ENCODE assay signal across 9 mouse cellular contexts in genomic region chr1:133961281-133962134, GRCm38 (mm10). TPM values are rescaled to one million over a fixed set of nuclear protein-coding genes. Genes with fewer than 3 reads are reported as not detected.
A peak's percentile ranks its signal among the peaks of the same experiment; 100 is the strongest.
DNase-seq lines count a peak whose midpoint lies in the region; ATAC-seq and TF ChIP-seq lines count a peak whose summit lies in the region.
"Had no signal": no experiment of that assay in that cellular context is flagged by ENCODE, and none has a peak within 500 bp of the region (broad histone marks: within the 10 kb centered on the region; RNA-seq: fewer than 3 reads in every experiment).

No protein-coding gene starts in this region.

- H3K27me3 ChIP-seq in hindbrain, postnatal 0 days (ENCODE audit: insufficient read depth, low read length) = no peaks in the 10 kb centered on the region
- peaks cover 5% of the 10 kb centered on the region; the same call in 1 of the 2 replicates for H3K27me3 ChIP-seq in limb, embryonic 12.5 days
- 0 out of 2 replicates have a peak, but pooled peaks cover 11% of the 10 kb centered on the region for H3K27me3 ChIP-seq in midbrain, embryonic 12.5 days
- H3K27me3 ChIP-seq in stomach, embryonic 16.5 days (ENCODE audit: control insufficient read depth, insufficient read depth, low read length) = no peaks in the 10 kb centered on the region
- no peaks in the 10 kb centered on the region for H3K27me3 ChIP-seq in thymus, adult 2 months (ENCODE audit: control insufficient read depth, insufficient read depth, low read length)

- TF ChIP-seq POLR2A in thymus, adult 2 months (IDR thresholded peaks at IDR 0.05; ENCODE audit: control insufficient read depth, extremely low read depth, insufficient read depth, low read length, poor library complexity) = no peak

- no peaks in the 10 kb centered on the region for H3K36me3 ChIP-seq in hindbrain, postnatal 0 days (ENCODE audit: insufficient read depth, low read length)
- no peaks in the 10 kb centered on the region for H3K36me3 ChIP-seq in limb, embryonic 12.5 days
- H3K36me3 ChIP-seq in midbrain, embryonic 12.5 days = no peaks in the 10 kb centered on the region
- no peaks in the 10 kb centered on the region for H3K36me3 ChIP-seq in stomach, embryonic 16.5 days (ENCODE audit: control insufficient read depth, insufficient read depth, low read length)
- H3K36me3 ChIP-seq in thymus, adult 2 months (ENCODE audit: control insufficient read depth, insufficient read depth, low read length) = no peaks in the 10 kb centered on the region

- peak overlapping the region; percentile 28; the same call in 1 of the 2 replicates for H3K4me2 ChIP-seq in hindbrain, postnatal 0 days (ENCODE audit: low read depth, low read length)
- no peak overlapping the region for H3K4me2 ChIP-seq in limb, embryonic 12.5 days
- peak overlapping the region; percentile 26 for H3K4me2 ChIP-seq in midbrain, embryonic 12.5 days (replicated peaks)
- no peak overlapping the region for H3K4me2 ChIP-seq in stomach, embryonic 16.5 days (ENCODE audit: low read depth, low read length)

- ATAC-seq in hindbrain, postnatal 0 days = peak; percentile 93
- ATAC-seq in limb, embryonic 12.5 days (ENCODE audit: insufficient number of reproducible peaks, insufficient read depth, low FRiP score, low TSS enrichment, low read depth) = peak; percentile 58
- peak; percentile 58; the same call in 1 of the 2 replicates for ATAC-seq in midbrain, embryonic 12.5 days (ENCODE audit: low FRiP score, low read depth)
- peak; percentile 81 for ATAC-seq in stomach, embryonic 16.5 days (ENCODE audit: insufficient read depth, low FRiP score)

- WGBS in hindbrain, postnatal 0 days = 13% methylated on average over 18 of the region's 18 CpGs
- 26% methylated on average over 18 of the region's 18 CpGs for WGBS in limb, embryonic 12.5 days
- WGBS in midbrain, embryonic 12.5 days = 12% methylated on average over 18 of the region's 18 CpGs
- 21% methylated on average over 18 of the region's 18 CpGs for WGBS in stomach, embryonic 16.5 days
- WGBS in thymus, adult 2 months = 63% methylated on average over 18 of the region's 18 CpGs

- no peaks in the 10 kb centered on the region for H3K4me1 ChIP-seq in hindbrain, postnatal 0 days (ENCODE audit: insufficient read depth, low read length)
- peaks cover 28% of the 10 kb centered on the region for H3K4me1 ChIP-seq in limb, embryonic 12.5 days (replicated peaks)
- peaks cover 11% of the 10 kb centered on the region for H3K4me1 ChIP-seq in midbrain, embryonic 12.5 days
- H3K4me1 ChIP-seq in stomach, embryonic 16.5 days (ENCODE audit: control insufficient read depth, insufficient read depth, low read length) = peaks cover 34% of the 10 kb centered on the region
- H3K4me1 ChIP-seq in thymus, adult 2 months (replicated peaks; ENCODE audit: control insufficient read depth, insufficient read depth, low read length) = no peaks in the 10 kb centered on the region

- no peak overlapping the region for H3K9ac ChIP-seq in hindbrain, postnatal 0 days (replicated peaks; ENCODE audit: low read length)
- H3K9ac ChIP-seq in limb, embryonic 12.5 days (replicated peaks) = no peak overlapping the region
- H3K9ac ChIP-seq in midbrain, embryonic 12.5 days (replicated peaks) = no peak overlapping the region; the same call in 1 of the 2 replicates
- peak overlapping the region; percentile 52; the same call in 1 of the 2 replicates for H3K9ac ChIP-seq in stomach, embryonic 16.5 days (ENCODE audit: low read length)

- no peak overlapping the region for H3K4me3 ChIP-seq in hindbrain, postnatal 0 days (ENCODE audit: low read length)
- H3K4me3 ChIP-seq in limb, embryonic 12.5 days (replicated peaks) = no peak overlapping the region
- no peak overlapping the region for H3K4me3 ChIP-seq in midbrain, embryonic 12.5 days
- H3K4me3 ChIP-seq in stomach, embryonic 16.5 days (replicated peaks; ENCODE audit: low read length) = no peak overlapping the region
- no peak overlapping the region for H3K4me3 ChIP-seq in thymus, adult 2 months (ENCODE audit: control insufficient read depth, insufficient read depth, low read length)

- no peaks in the 10 kb centered on the region for H3K9me3 ChIP-seq in hindbrain, postnatal 0 days (ENCODE audit: low read length)
- H3K9me3 ChIP-seq in limb, embryonic 12.5 days = no peaks in the 10 kb centered on the region
- H3K9me3 ChIP-seq in midbrain, embryonic 12.5 days = no peaks in the 10 kb centered on the region
- H3K9me3 ChIP-seq in stomach, embryonic 16.5 days (replicated peaks; ENCODE audit: control insufficient read depth, low read length) = no peaks in the 10 kb centered on the region

- intact Hi-C loops in gastrocnemius, postnatal 14 days (cut with DNase I; ENCODE audit: low total_unique reads) = no loop called here

- TF ChIP-seq CTCF in hindbrain, postnatal 0 days (IDR thresholded peaks at IDR 0.05; ENCODE audit: low read depth) = peak; percentile 79
- no peak for TF ChIP-seq CTCF in thymus, adult 2 months (IDR thresholded peaks at IDR 0.05; ENCODE audit: borderline replicate concordance, control insufficient read depth, extremely low read depth, insufficient read depth, low read length, poor library complexity)

- no peak overlapping the region for H3K27ac ChIP-seq in hindbrain, postnatal 0 days
- no peak overlapping the region for H3K27ac ChIP-seq in limb, embryonic 12.5 days
- no peak overlapping the region for H3K27ac ChIP-seq in midbrain, embryonic 12.5 days (replicated peaks)
- peak overlapping the region; percentile 62 for H3K27ac ChIP-seq in stomach, embryonic 16.5 days (ENCODE audit: low read length)
- no peak overlapping the region for H3K27ac ChIP-seq in thymus, adult 2 months (ENCODE audit: control insufficient read depth, insufficient read depth, low read length)

- peak; percentile 83 for DNase-seq in adrenal gland, adult 2 months
- peak; percentile 87 to 90 for DNase-seq in cerebellum, postnatal 25 days
- peak; percentile 88 for DNase-seq in gastrocnemius, postnatal 14 days
- DNase-seq in hindbrain, postnatal 0 days (ENCODE audit: low spot score) = peak; percentile 80
- no peak for DNase-seq in thymus, adult 2 months

RNA-seq across cellular contexts. Expression of gene Prelp, which starts 40.3 kb away (rescaled TPM):
- 10 to 100 TPM; 54.7 to 70.2 TPM for total RNA-seq in adrenal gland, adult 2 months (2021)
- polyA plus RNA-seq in adrenal gland, adult 2 months (2012; rRNA removed) = 30.6 and 44.4 TPM in 2 replicates
- total RNA-seq in gastrocnemius, postnatal 14 days (2021) = 10 to 100 TPM; 15.6 to 18.4 TPM
- 6.1 and 9.1 TPM in 2 replicates for total RNA-seq in hindbrain, postnatal 0 days (2014; rRNA removed)
- polyA plus RNA-seq in hindbrain, postnatal 0 days (2015; fragmentation: Nextera tagmentation; extraction: Ambion mirVana) = 7.1 and 8.0 TPM in 2 replicates
- 2.0 and 3.2 TPM in 2 replicates for polyA plus RNA-seq in limb, embryonic 12.5 days (2016; fragmentation: Nextera tagmentation; extraction: Ambion mirVana)
- 1.9 and 3.5 TPM in 2 replicates for polyA plus RNA-seq in midbrain, embryonic 12.5 days (2016; fragmentation: Nextera tagmentation; extraction: Ambion mirVana)
- 3.5 and 4.5 TPM in 2 replicates for polyA plus RNA-seq in stomach, embryonic 16.5 days (2015; fragmentation: Nextera tagmentation; extraction: Ambion mirVana)
- 10.7 and 13.3 TPM in 2 replicates for polyA plus RNA-seq in thymus, adult 2 months (2012; rRNA removed)
- total RNA-seq: neutrophil, adult 5-6 weeks had no signal

RNA-seq across cellular contexts. Expression of gene Optc, which starts 53.7 kb away (rescaled TPM):
- total RNA-seq in adrenal gland, adult 2 months (2021) = 1 to 10 TPM in 1 of 2 experiments, under 1 TPM in 1; 0.98 to 1.0 TPM
- polyA plus RNA-seq in adrenal gland, adult 2 months (2012; rRNA removed) = 0.83 and 1.3 TPM in 2 replicates
- total RNA-seq in gastrocnemius, postnatal 14 days (2021) = under 1 TPM; 0.18 TPM
- 8.5 and 10.4 TPM in 2 replicates for total RNA-seq in hindbrain, postnatal 0 days (2014; rRNA removed)
- 3.7 and 4.6 TPM in 2 replicates for polyA plus RNA-seq in hindbrain, postnatal 0 days (2015; fragmentation: Nextera tagmentation; extraction: Ambion mirVana)
- 0.27 and 0.41 TPM in 2 replicates for polyA plus RNA-seq in limb, embryonic 12.5 days (2016; fragmentation: Nextera tagmentation; extraction: Ambion mirVana)
- 3.0 and 4.2 TPM in 2 replicates for polyA plus RNA-seq in midbrain, embryonic 12.5 days (2016; fragmentation: Nextera tagmentation; extraction: Ambion mirVana)
- polyA plus RNA-seq in stomach, embryonic 16.5 days (2015; fragmentation: Nextera tagmentation; extraction: Ambion mirVana) = 1.9 and 2.7 TPM in 2 replicates
- polyA plus RNA-seq in thymus, adult 2 months (2012; rRNA removed) = 0.91 and 1.0 TPM in 2 replicates
- total RNA-seq: neutrophil, adult 5-6 weeks had no signal

Comparison
In these comparisons a context has a peak if more than half of its experiments do, and no peak if none do; other contexts are left out.
1. H3K4me2 ChIP-seq: peak in hindbrain, postnatal 0 days (single experiment) and midbrain, embryonic 12.5 days (single experiment); none in limb, embryonic 12.5 days (single experiment) and stomach, embryonic 16.5 days (single experiment).
2. Peak in every context shown above with its lines, with median percentiles within 50 percentile points of each other: ATAC-seq.